Mouse (Mus musculus) neural tube, embryonic 12.5 days (tissue): ENCODE measurements around the gene Ip6k3. TPM values are rescaled to one million over a fixed set of nuclear protein-coding genes. Genes with fewer than 3 reads are reported as not detected.
A peak's percentile ranks its signal among the peaks of the same experiment; 100 is the strongest.

Source experiments
- ATAC-seq: fragments of 200-750 bp; cut with Nextera tagmentation; 2 replicates; pipeline ENCODE4 v1.8.0; 2017; ENCODE audit warnings: low read depth, mild to moderate bottlenecking, moderate TSS enrichment, moderate library complexity; ENCODE audit not compliant: low FRiP score
- H3K27ac ChIP-seq: fragments of 300-500 bp; sonication (generic); 2 replicates; pipeline ENCODE4 v1.5.1; 2016
- H3K27me3 ChIP-seq: fragments of 300-500 bp; sonication (generic); replicated peaks from 2 replicates; pipeline ENCODE4 v1.6.1; 2016; ENCODE audit warnings: mild to moderate bottlenecking
- H3K36me3 ChIP-seq: fragments of 300-500 bp; sonication (generic); 2 replicates; pipeline ENCODE4 v1.6.1; 2016; ENCODE audit warnings: mild to moderate bottlenecking
- H3K4me1 ChIP-seq: fragments of 300-500 bp; sonication (generic); 2 replicates; pipeline ENCODE4 v1.6.1; 2016
- H3K4me2 ChIP-seq: fragments of 300-500 bp; sonication (generic); replicated peaks from 2 replicates; pipeline ENCODE4 v1.6.1; 2016; ENCODE audit warnings: mild to moderate bottlenecking
- H3K4me3 ChIP-seq: fragments of 300-500 bp; sonication (generic); 2 replicates; pipeline ENCODE4 v1.5.1; 2016
- H3K9ac ChIP-seq: fragments of 300-500 bp; sonication (generic); 2 replicates; pipeline ENCODE4 v1.6.1; 2016; ENCODE audit warnings: mild to moderate bottlenecking
- H3K9me3 ChIP-seq: fragments of 300-500 bp; sonication (generic); 2 replicates; pipeline ENCODE4 v1.6.1; 2016; ENCODE audit warnings: mild to moderate bottlenecking
- WGBS: fragments of 180-500 bp; shearing (Covaris S2); methylation state at CpG from one replicate; pipeline ENCODE4 v1.1.7; 2016; 5-methylcytosine and 5-hydroxymethylcytosine counted together
- polyA plus RNA-seq: library from polyadenylated mRNA; unstranded; fragments of >200 nt; fragmentation: Nextera tagmentation; extraction: Ambion mirVana; gene quantifications from 2 replicates; pipeline ENCODE4 v1.2.1, GENCODE M21; 2016

Gene Ip6k3
- polyA plus RNA-seq, 1 experiment from 2014 or later: 0.18 TPM

DNA sequence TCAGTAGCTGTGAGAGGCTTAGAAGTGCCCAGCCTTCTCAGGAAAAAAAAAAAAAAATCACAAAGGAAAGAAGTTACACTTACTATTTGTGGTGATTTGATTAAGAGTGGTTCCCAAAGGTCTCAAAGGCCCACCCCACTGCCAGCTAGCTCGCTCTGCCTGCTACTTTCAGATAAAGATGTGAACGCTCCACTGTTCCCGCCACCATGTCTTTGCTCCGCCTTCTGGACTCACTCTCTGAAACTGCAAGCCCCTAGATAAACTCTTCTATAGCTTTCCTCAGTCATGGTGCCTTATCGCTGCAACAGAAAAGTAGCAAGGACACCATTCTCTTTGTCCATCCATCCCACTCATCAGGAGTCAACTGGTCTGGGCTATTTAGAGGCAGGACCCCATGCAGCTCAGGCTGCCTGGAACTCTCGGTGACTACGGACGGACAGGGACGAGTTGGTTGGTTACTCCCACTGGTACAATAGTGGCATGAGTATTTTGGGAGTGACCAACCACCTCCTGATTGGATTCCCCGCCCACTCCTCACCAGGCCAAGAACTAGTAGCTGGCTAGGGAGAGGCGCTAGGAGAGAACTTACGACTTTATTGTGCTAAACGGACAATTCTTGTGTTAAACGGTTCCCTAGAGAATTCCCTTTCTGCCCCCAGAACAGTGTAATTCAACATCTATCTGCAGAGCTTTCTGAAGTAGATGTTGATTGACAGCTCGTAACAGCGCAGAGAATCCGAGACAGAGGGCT is 11.0 kb upstream of the Ip6k3 start:
- Histone ChIP-seq H3K4me1 (peaks cover 37% of the 10 kb centered on the region), H3K4me2 (no peak overlapping the region), H3K27ac (no peak overlapping the region), H3K9me3 (no peaks in the 10 kb centered on the region), H3K36me3 (no peaks in the 10 kb centered on the region), H3K4me3 (no peak overlapping the region), H3K27me3 (no peaks in the 10 kb centered on the region), H3K9ac (no peak overlapping the region)
- 82% methylated on average over 17 of the region's 17 CpGs for WGBS
- no peak for ATAC-seq

GRCm38 (mm10) chr17:27178019-27178418 is 10.4 kb upstream of the Ip6k3 start:
- Histone ChIP-seq H3K4me1 (peaks cover 37% of the 10 kb centered on the region), H3K4me3 (no peak overlapping the region), H3K36me3 (no peaks in the 10 kb centered on the region), H3K9ac (no peak overlapping the region), H3K27me3 (no peaks in the 10 kb centered on the region), H3K4me2 (no peak overlapping the region), H3K27ac (no peak overlapping the region), H3K9me3 (no peaks in the 10 kb centered on the region)
- no peak for ATAC-seq
- WGBS: 94% methylated on average over 9 of the region's 9 CpGs

DNA sequence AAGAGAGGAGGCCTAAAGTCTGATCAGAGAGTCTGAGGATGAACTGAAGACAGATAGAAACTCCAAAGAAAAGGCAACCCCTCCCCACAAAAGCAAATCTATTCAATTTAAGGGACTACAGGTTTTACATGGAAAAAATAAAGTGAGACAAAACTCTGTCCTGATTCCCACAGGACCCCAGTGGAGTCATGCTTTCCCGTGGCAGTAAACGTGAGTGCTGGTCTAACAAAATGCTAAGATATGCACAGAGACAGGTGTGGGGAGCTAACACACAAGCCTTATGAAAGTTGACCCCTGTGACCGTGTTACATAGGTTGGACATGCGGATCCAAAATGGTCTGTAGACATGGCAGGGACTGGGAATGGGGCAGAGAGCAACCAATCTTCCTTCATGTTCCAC is 9.2 kb upstream of the Ip6k3 start:
- ATAC-seq: no peak
- Histone ChIP-seq H3K9me3 (no peaks in the 10 kb centered on the region), H3K36me3 (no peaks in the 10 kb centered on the region), H3K27me3 (no peaks in the 10 kb centered on the region), H3K4me2 (no peak overlapping the region), H3K27ac (no peak overlapping the region), H3K4me3 (no peak overlapping the region), H3K9ac (no peak overlapping the region), H3K4me1 (peaks cover 37% of the 10 kb centered on the region)
- WGBS: 84% methylated on average over 4 of the region's 4 CpGs

- Histone ChIP-seq H3K4me2 (no peak overlapping the region), H3K27me3 (no peaks in the 10 kb centered on the region), H3K4me3 (no peak overlapping the region), H3K9ac (no peak overlapping the region), H3K36me3 (no peaks in the 10 kb centered on the region), H3K27ac (no peak overlapping the region), H3K4me1 (peaks cover 34% of the 10 kb centered on the region), H3K9me3 (no peaks in the 10 kb centered on the region)
- WGBS: 70% methylated on average over 3 of the region's 3 CpGs
- no peak for ATAC-seq
These were observed 8.7 kb upstream of the Ip6k3 start for GRCm38 (mm10) chr17:27176287-27176686.

- ATAC-seq: peak; percentile 76
- Histone ChIP-seq H3K4me3 (no peak overlapping the region), H3K27me3 (no peaks in the 10 kb centered on the region; the same call in 1 of the 2 replicates), H3K4me2 (peak overlapping the region; percentile 21; the same call in 1 of the 2 replicates), H3K9ac (no peak overlapping the region), H3K27ac (0 out of 2 replicates have a peak overlapping the region, but pooled peaks have one; percentile 46), H3K36me3 (no peaks in the 10 kb centered on the region), H3K9me3 (no peaks in the 10 kb centered on the region), H3K4me1 (peaks cover 31% of the 10 kb centered on the region)
- 23% methylated on average over 14 of the region's 14 CpGs for WGBS
These were observed 7.7 kb upstream of the Ip6k3 start for GRCm38 (mm10) chr17:27175196-27175874.

- Histone ChIP-seq H3K9me3 (no peaks in the 10 kb centered on the region), H3K4me2 (no peak overlapping the region), H3K4me3 (no peak overlapping the region), H3K27ac (no peak overlapping the region), H3K4me1 (peaks cover 22% of the 10 kb centered on the region), H3K36me3 (no peaks in the 10 kb centered on the region), H3K9ac (no peak overlapping the region), H3K27me3 (no peaks in the 10 kb centered on the region; the same call in 1 of the 2 replicates)
- ATAC-seq: no peak
- 65% methylated on average over 3 of the region's 3 CpGs for WGBS
These were observed 6.1 kb upstream of the Ip6k3 start for GRCm38 (mm10) chr17:27173715-27174114.

GRCm38 (mm10) chr17:27172459-27172858 is 4.9 kb upstream of the Ip6k3 start:
- no peaks in the 10 kb centered on the region; the same call in 1 of the 2 replicates for H3K27me3 ChIP-seq
- ATAC-seq: no peak
- no peak overlapping the region for H3K9ac ChIP-seq
- H3K4me1 ChIP-seq: peaks cover 25% of the 10 kb centered on the region
- no peak overlapping the region for H3K4me3 ChIP-seq
- H3K27ac ChIP-seq: no peak overlapping the region
- H3K9me3 ChIP-seq: no peaks in the 10 kb centered on the region
- no peaks in the 10 kb centered on the region for H3K36me3 ChIP-seq
- 86% methylated on average over 9 of the region's 9 CpGs for WGBS
- no peak overlapping the region for H3K4me2 ChIP-seq

- Histone ChIP-seq H3K9ac (no peak overlapping the region), H3K4me3 (no peak overlapping the region), H3K27ac (no peak overlapping the region), H3K9me3 (no peaks in the 10 kb centered on the region), H3K4me2 (no peak overlapping the region), H3K4me1 (peaks cover 22% of the 10 kb centered on the region), H3K27me3 (no peaks in the 10 kb centered on the region; the same call in 1 of the 2 replicates), H3K36me3 (no peaks in the 10 kb centered on the region)
- ATAC-seq: no peak
- 76% methylated on average over 5 of the region's 5 CpGs for WGBS
These were observed 3.5 kb upstream of the Ip6k3 start for GRCm38 (mm10) chr17:27171121-27171520.

- H3K9me3 ChIP-seq: no peaks in the 10 kb centered on the region
- H3K4me1 ChIP-seq: peaks cover 18% of the 10 kb centered on the region
- no peak overlapping the region for H3K9ac ChIP-seq
- no peak overlapping the region for H3K27ac ChIP-seq
- no peaks in the 10 kb centered on the region; the same call in 1 of the 2 replicates for H3K27me3 ChIP-seq
- 78% methylated on average over 11 of the region's 11 CpGs for WGBS
- no peak for ATAC-seq
- no peak overlapping the region for H3K4me3 ChIP-seq
- H3K4me2 ChIP-seq: no peak overlapping the region
- H3K36me3 ChIP-seq: no peaks in the 10 kb centered on the region
These were observed 2.5 kb upstream of the Ip6k3 start for GRCm38 (mm10) chr17:27169952-27170695.

- 94% methylated on average over 4 of the region's 4 CpGs for WGBS
- Histone ChIP-seq H3K4me2 (no peak overlapping the region), H3K27me3 (no peaks in the 10 kb centered on the region; the same call in 1 of the 2 replicates), H3K36me3 (no peaks in the 10 kb centered on the region), H3K9me3 (no peaks in the 10 kb centered on the region), H3K4me3 (no peak overlapping the region), H3K4me1 (peaks cover 15% of the 10 kb centered on the region), H3K27ac (no peak overlapping the region), H3K9ac (no peak overlapping the region)
- ATAC-seq: no peak
These were observed 974 bp upstream of the Ip6k3 start for GRCm38 (mm10) chr17:27168569-27168968.

DNA sequence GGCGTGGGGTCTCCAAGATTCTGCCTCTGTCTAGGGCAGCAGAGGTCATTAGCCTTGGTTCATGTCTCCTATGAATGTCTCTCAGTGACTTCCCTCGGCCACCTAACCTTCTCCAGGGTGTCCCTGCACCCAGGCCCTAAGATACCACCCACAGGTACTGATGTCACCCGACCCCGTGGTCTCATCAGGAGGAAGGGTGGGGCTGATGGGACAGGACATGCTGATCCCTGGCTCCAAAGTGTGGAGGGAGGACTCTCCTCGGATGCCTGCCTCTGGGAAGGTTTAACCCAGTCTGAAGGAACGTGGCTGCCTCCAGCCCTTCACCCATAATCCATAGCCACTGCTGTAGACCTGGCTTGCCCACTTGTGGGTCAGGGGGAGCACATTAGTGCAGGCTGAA is 694 bp downstream of the Ip6k3 start:
- H3K9ac ChIP-seq: no peak overlapping the region
- H3K4me2 ChIP-seq: no peak overlapping the region
- H3K36me3 ChIP-seq: no peaks in the 10 kb centered on the region
- H3K4me3 ChIP-seq: no peak overlapping the region
- H3K4me1 ChIP-seq: peaks cover 18% of the 10 kb centered on the region
- H3K9me3 ChIP-seq: no peaks in the 10 kb centered on the region
- 71% methylated on average over 6 of the region's 6 CpGs for WGBS
- H3K27ac ChIP-seq: no peak overlapping the region
- no peaks in the 10 kb centered on the region; the same call in 1 of the 2 replicates for H3K27me3 ChIP-seq
- no peak for ATAC-seq
